Mouse (Mus musculus) cerebellum, adult 2 months (tissue): ENCODE measurements around the gene Esyt2. TPM values are rescaled to one million over a fixed set of nuclear protein-coding genes. Genes with fewer than 3 reads are reported as not detected.

Experiments used
- DNase-seq, 2 experiments: peaks; one replicate each; pipeline ENCODE4 v3.0.0; 2021
- H3K27ac ChIP-seq: fragments of 200-500 bp; 2 replicates; pipeline ENCODE4 v1.5.1; 2012; ENCODE audit warnings: low read length, control low read depth, inconsistent platforms; ENCODE audit not compliant: insufficient read depth
- H3K27me3 ChIP-seq: fragments of 200-500 bp; 2 replicates; pipeline ENCODE4 v1.6.1; 2012; ENCODE audit warnings: inconsistent platforms, mild to moderate bottlenecking, low read length, moderate library complexity; ENCODE audit not compliant: control insufficient read depth, insufficient read depth
- H3K4me1 ChIP-seq: fragments of 200-500 bp; 2 replicates; pipeline ENCODE4 v1.6.1; 2011; ENCODE audit warnings: low read length; ENCODE audit not compliant: control insufficient read depth, insufficient read depth
- H3K4me3 ChIP-seq: fragments of 200-500 bp; replicated peaks from 2 replicates; pipeline ENCODE3; 2011; ENCODE audit warnings: mild to moderate bottlenecking, low read depth, low read length, control low read depth; ENCODE audit not compliant: insufficient read depth
- CTCF ChIP-seq: fragments of 200-500 bp; IDR thresholded peaks from 2 replicates; pipeline ENCODE4 v1.5.1; 2011; ENCODE audit warnings: low read depth, mild to moderate bottlenecking, control low read depth, low read length, moderate library complexity, borderline replicate concordance; ENCODE audit not compliant: insufficient read depth
- POLR2A ChIP-seq: fragments of 200-500 bp; IDR thresholded peaks from 2 replicates; pipeline ENCODE4 v1.6.1; 2011; ENCODE audit warnings: low read length, control low read depth, borderline replicate concordance; ENCODE audit not compliant: insufficient read depth
- WGBS: fragments of 180-500 bp; shearing (Covaris S2); methylation state at CpG from one replicate; pipeline ENCODE4 v1.1.7; 2018; 5-methylcytosine and 5-hydroxymethylcytosine counted together
- polyA plus RNA-seq: library from polyadenylated mRNA; depleted of rRNA; stranded (reverse); fragments of >200 nt; gene quantifications from 2 replicates; pipeline ENCODE4 v1.2.3, GENCODE M21; 2012; rRNA removed

Esyt2 gene
- polyA plus RNA-seq = 18.6 and 19.5 TPM in 2 replicates

- Histone ChIP-seq H3K27ac (peak within 1 kb of the TSS; percentile 71), H3K4me1 (no peaks in the 10 kb centered on the region), H3K27me3 (no peaks in the 10 kb centered on the region), H3K4me3 (peak within 1 kb of the TSS; percentile 87)
- WGBS = under 1% methylated on average over 68 of the region's 68 CpGs
- DNase-seq = peak; percentile 99
- TF ChIP-seq POLR2A (peak; percentile 57; the same call in 1 of the 2 replicates), CTCF (no peak)
Measured at GRCm38 (mm10) chr12:116280653-116281364, at the start of gene Esyt2. Gene Esyt2 (plus strand): TSS chr12:116281196.

- H3K4me3 ChIP-seq = no peak overlapping the region
- H3K27ac ChIP-seq = no peak overlapping the region
- H3K4me1 ChIP-seq = no peaks in the 10 kb centered on the region
- TF ChIP-seq POLR2A (no peak), CTCF (no peak)
- DNase-seq = peak; percentile 13 to 15
- no peaks in the 10 kb centered on the region for H3K27me3 ChIP-seq
- WGBS = 34% methylated on average over 12 of the region's 12 CpGs
Measured at GRCm38 (mm10) chr12:116231612-116232011, 49.4 kb upstream of the Esyt2 start.

GRCm38 (mm10) chr12:116232061-116232460 is 48.9 kb upstream of the Esyt2 start:
- WGBS = 88% methylated on average over 1 of the region's 1 CpGs
- Histone ChIP-seq H3K27me3 (no peaks in the 10 kb centered on the region), H3K4me3 (no peak overlapping the region), H3K27ac (no peak overlapping the region), H3K4me1 (no peaks in the 10 kb centered on the region)
- TF ChIP-seq POLR2A = no peak
- TF ChIP-seq CTCF = no peak
- no peak for DNase-seq

GRCm38 (mm10) chr12:116235356-116235755 is 45.6 kb upstream of the Esyt2 start:
- Histone ChIP-seq H3K27me3 (no peaks in the 10 kb centered on the region), H3K4me3 (no peak overlapping the region), H3K27ac (no peak overlapping the region), H3K4me1 (no peaks in the 10 kb centered on the region)
- DNase-seq = no peak
- TF ChIP-seq CTCF (peak; percentile 18; the same call in 1 of the 2 replicates), POLR2A (no peak)
- WGBS = 77% methylated on average over 4 of the region's 4 CpGs

- Histone ChIP-seq H3K4me3 (no peak overlapping the region), H3K27ac (no peak overlapping the region), H3K4me1 (no peaks in the 10 kb centered on the region), H3K27me3 (no peaks in the 10 kb centered on the region)
- 90% methylated on average over 3 of the region's 3 CpGs for WGBS
- DNase-seq = no peak
- TF ChIP-seq POLR2A (no peak), CTCF (no peak)
Measured at GRCm38 (mm10) chr12:116236658-116237057, 44.3 kb upstream of the Esyt2 start.

- H3K27ac ChIP-seq = no peak overlapping the region
- H3K4me3 ChIP-seq = no peak overlapping the region
- no peak for DNase-seq
- no peaks in the 10 kb centered on the region for H3K27me3 ChIP-seq
- H3K4me1 ChIP-seq = no peaks in the 10 kb centered on the region
- TF ChIP-seq CTCF = no peak
- TF ChIP-seq POLR2A = no peak
Measured at GRCm38 (mm10) chr12:116238370-116238769, 42.6 kb upstream of the Esyt2 start.

GRCm38 (mm10) chr12:116238803-116239202 is 42.2 kb upstream of the Esyt2 start:
- no peak for DNase-seq
- WGBS = 85% methylated on average over 3 of the region's 3 CpGs

GRCm38 (mm10) chr12:116244601-116245000 is 36.4 kb upstream of the Esyt2 start:
- Histone ChIP-seq H3K4me1 (no peaks in the 10 kb centered on the region), H3K4me3 (no peak overlapping the region), H3K27ac (no peak overlapping the region), H3K27me3 (no peaks in the 10 kb centered on the region)
- TF ChIP-seq CTCF (no peak), POLR2A (no peak)
- DNase-seq = no peak
- 84% methylated on average over 1 of the region's 1 CpGs for WGBS

More at GRCm38 (mm10) chr12:116238803-116239202, 42.2 kb upstream of the Esyt2 start:
- Histone ChIP-seq H3K27me3 (no peaks in the 10 kb centered on the region), H3K27ac (no peak overlapping the region), H3K4me3 (no peak overlapping the region), H3K4me1 (no peaks in the 10 kb centered on the region)
- TF ChIP-seq POLR2A = no peak
- TF ChIP-seq CTCF = no peak
